Mouse (Mus musculus) testis, adult 2 months (tissue): ENCODE measurements around the gene Trim43b.
"Not testable (repeated sequence)": the region's sequence is repeated elsewhere in the genome, so short reads cannot be mapped to it uniquely, and the experiment has no call there.

Source experiments
- CTCF ChIP-seq: fragments of 200-500 bp; IDR thresholded peaks from 2 replicates; pipeline ENCODE4 v1.5.1; 2012; ENCODE audit warnings: low read depth, mild to moderate bottlenecking, inconsistent platforms, low read length, moderate library complexity; ENCODE audit not compliant: control insufficient read depth, insufficient read depth, insufficient replicate concordance
- POLR2A ChIP-seq: fragments of 200-500 bp; IDR thresholded peaks from 2 replicates; pipeline ENCODE4 v1.6.1; 2012; ENCODE audit warnings: low read depth, mild to moderate bottlenecking, inconsistent platforms, low read length, moderate library complexity; ENCODE audit not compliant: control insufficient read depth

DNA sequence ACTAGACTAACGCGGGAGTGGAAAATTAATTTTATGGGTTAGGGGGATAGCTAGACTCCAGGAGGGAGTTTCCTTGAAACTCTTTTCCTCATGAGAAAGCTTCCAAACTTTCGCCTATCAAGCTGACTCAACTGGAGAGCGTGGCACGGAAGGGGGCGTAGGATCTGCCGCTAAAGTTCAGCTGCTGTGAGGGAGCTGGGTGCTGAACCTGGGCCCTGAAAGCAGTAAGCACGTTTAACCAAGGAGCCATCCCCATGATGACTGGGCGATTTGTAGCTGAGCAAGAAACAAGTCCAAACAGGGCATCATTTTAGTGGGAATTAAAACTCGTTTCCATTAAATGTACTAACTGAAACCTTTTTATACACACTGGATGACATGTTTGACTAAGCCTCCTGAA is 13.0 kb downstream of the Trim43b start:
- not testable (repeated sequence) for TF ChIP-seq POLR2A, CTCF
